Mouse (Mus musculus): ENCODE results near the gene Elf5.

DNA sequence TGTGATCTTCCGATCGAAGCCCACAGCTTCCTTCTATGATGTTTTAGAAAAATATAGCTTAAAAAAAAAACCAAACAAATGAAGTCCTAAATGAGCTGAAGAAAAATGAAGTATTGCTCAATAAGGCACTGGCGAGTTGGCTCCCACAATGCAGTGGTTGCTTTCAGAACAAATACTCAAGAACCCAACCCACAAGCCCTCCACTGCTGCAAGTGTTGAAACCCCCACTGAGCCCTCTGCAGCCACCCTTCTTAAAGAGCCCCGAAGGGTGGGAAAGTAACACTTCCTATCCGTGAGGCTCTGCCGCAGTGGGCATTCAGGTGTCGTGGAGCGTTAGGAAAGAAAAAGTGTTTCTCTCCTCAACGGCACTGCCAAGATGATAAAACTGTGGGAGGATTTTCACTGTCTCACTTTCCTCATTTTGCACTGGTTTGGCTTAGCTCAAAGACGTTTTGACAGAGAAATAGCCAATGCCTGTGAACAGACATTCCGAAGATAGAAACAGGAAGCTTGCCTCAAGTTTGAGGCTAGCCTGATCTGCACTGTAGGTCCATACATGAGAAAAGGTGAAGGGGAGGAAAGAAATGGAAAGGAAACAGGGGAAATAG, 14.1 kb downstream of the Elf5 start:
- no peak for TF ChIP-seq CTCF (IDR thresholded peaks at IDR 0.05; ENCODE audit: control insufficient read depth, insufficient read depth, insufficient replicate concordance, low read depth, low read length)
- TF ChIP-seq POLR2A (IDR thresholded peaks at IDR 0.05; ENCODE audit: control insufficient read depth, low read depth, low read length): no peak

Measured in testis, adult 2 months (tissue).